Mouse (Mus musculus) heart, postnatal 10 days (tissue): ENCODE measurements around the gene Dthd1. TPM values are rescaled to one million over a fixed set of nuclear protein-coding genes. Genes with fewer than 3 reads are reported as not detected.
A peak's percentile ranks its signal among the peaks of the same experiment; 100 is the strongest.

Source experiments
- DNase-seq, 2 experiments: peaks; one replicate each; pipeline ENCODE4 v3.0.0; 2021
- intact Hi-C: fragments of 180-260 bp; cut with DNase I; formaldehyde crosslinking; loops from one replicate; pipeline ENCODE4 v1.15.1; 2025
- total RNA-seq, 2 experiments: library from RNA; stranded (reverse); gene quantifications; 2 replicates each; pipeline ENCODE4 v1.2.3; 2021

Gene Dthd1
- total RNA-seq, 2 experiments from 2014 or later: not detected

DNA sequence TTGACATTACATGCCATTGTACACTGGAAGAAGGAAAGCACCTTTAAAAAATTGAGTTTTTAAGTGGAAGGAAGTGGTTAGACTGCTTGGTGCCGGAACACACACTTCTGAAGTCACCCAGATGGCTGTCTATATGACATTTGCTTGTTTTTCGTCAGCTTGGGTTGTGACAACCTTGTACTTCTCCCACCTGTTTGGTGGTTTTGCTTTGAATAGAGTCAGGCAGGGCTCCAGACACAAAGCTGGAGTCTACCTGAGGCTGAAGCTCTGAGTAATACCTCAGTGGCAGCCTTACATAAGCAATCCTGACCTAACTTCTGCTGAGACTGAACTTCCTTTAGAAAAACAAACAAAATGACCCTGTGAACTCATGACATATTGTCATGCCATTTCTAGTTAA is 44.7 kb downstream of the Dthd1 start:
- intact Hi-C loops: no loop called here
- peak in 1 of 2 experiments; percentile 1 for DNase-seq

GRCm38 (mm10) chr5:62864348-62864747 is 50.7 kb downstream of the Dthd1 start:
- intact Hi-C loops: no loop called here
- no peak for DNase-seq

- intact Hi-C loops: no loop called here
- no peak for DNase-seq
These were observed 53.4 kb downstream of the Dthd1 start for GRCm38 (mm10) chr5:62867003-62867402.

DNA sequence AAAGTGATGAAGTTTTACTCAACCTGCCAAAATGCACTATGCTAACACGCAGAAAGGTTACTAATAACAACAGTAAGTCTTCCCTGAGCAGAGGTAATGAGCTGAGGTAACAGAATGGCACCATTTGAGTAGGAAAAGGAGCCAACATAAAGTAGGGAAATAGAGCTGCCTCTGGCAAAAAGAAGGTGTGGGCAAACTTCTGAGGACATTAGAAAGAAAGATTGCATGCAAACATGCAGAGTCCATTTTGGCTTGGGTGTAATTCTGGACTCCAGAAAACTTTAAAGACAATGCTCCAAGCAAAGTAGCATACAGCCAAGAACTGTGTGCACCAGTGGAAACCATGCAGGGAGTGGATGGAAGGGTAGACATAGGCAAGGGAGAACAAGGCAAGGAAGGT is 65.9 kb downstream of the Dthd1 start:
- intact Hi-C loops: no loop called here
- no peak for DNase-seq

GRCm38 (mm10) chr5:62895326-62895725 is 81.7 kb downstream of the Dthd1 start:
- peak; percentile 17 to 22 for DNase-seq
- intact Hi-C loops: loop anchor here (5.0 kb wide), 1 partner anchor 992 kb away; no protein-coding TSS in a partner anchor

GRCm38 (mm10) chr5:62906954-62907353 is 93.3 kb downstream of the Dthd1 start:
- intact Hi-C loops: no loop called here
- DNase-seq: no peak

GRCm38 (mm10) chr5:62909074-62909473 is 95.5 kb downstream of the Dthd1 start:
- DNase-seq: no peak
- intact Hi-C loops: no loop called here

- no peak for DNase-seq
- intact Hi-C loops: no loop called here
These were observed 111.0 kb downstream of the Dthd1 start for GRCm38 (mm10) chr5:62924616-62925015.

Other genes with a start within 250 kb of the Dthd1 start
- 10 to 100 TPM in 1 of 2 experiments, 1 to 10 TPM in 1; 7.0 to 13.6 TPM for gene Arap2, start 47.7 kb upstream of the Dthd1 start, total RNA-seq